Mouse (Mus musculus): Measurements from ENCODE around the gene Kremen2.

Gene Kremen2

DNA sequence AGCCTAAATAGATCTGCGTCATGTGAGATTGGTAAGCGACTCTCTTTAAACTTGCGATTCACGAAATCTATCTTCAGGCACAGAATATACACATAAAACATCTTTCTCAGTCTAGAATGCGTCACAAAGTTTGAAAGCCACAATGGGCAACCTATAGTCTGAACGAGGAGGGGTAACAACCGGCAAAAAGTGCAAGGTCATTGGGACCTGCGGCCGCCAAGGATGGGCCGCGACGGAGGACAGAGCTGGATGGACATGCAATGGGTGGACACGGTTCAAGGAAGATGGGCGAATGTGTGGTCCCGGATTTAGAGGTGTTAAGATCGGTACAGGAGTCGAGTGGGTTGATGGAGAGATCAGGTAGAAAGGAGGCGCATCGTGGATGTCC, 25.3 kb upstream of the Kremen2 start:
- in situ Hi-C loops (cut with MboI; ENCODE audit: low pct_unique_long_range_greater_than_20kb in 1 of 2, low sequenced_read_pairs in 2 of 2, unreplicated experiment in 1 of 2) = loop anchor here (10.0 to 25.0 kb wide), 2 partner anchors 191 to 194 kb away; partner anchors contain the start of gene Sbpl (in 1 of the 2)

DNA sequence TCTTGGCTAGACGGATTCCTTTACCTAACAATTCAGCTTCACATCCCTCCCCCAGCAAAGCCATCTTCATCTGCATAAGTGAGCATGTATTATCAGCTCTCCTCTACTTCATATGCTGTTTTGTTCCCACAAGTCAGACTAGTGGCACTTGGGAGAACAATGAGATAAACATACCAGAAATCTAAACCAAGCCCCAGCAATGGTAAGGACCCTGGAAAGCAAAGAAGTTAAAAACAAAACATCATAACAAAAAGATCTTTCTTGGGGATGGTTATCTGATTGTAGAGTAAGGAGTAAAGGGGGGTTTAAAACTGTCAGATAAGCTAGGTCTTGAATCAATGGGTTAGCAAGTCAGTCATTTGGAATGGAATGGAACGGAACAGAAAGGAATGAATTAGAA, 24.9 kb upstream of the Kremen2 start:
- in situ Hi-C loops (cut with MboI; ENCODE audit: low pct_unique_long_range_greater_than_20kb in 1 of 2, low sequenced_read_pairs in 2 of 2, unreplicated experiment in 1 of 2) = loop anchor here (10.0 to 25.0 kb wide), 2 partner anchors 192 to 194 kb away; partner anchors contain the start of gene Sbpl (in 1 of the 2)

DNA sequence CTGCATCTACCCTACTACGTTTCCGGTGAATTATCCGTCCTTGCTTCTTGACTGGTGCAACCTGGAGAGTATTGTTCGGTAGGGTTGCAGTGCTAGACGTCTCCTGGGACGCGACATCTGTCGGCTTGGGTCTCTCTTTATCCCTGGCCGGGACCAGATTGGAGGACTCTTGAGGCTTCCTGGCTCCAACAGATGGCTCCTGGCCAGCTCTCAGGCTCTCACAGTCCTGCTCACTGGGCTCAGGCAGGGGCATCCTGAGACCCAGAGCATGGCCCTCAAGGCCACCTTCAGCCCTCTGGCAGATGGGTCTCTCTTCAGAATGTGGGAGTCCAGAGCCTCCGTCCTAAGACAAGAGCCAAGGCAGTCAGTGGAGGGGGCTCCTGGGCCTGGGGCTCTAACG, 17.3 kb upstream of the Kremen2 start:
- in situ Hi-C loops (cut with MboI; ENCODE audit: low pct_unique_long_range_greater_than_20kb in 1 of 2, low sequenced_read_pairs in 2 of 2, unreplicated experiment in 1 of 2) = loop anchor here in 1 of 2 experiments (25.0 kb wide), 1 partner anchor 199 kb away; the partner anchor contains the start of gene Sbpl

DNA sequence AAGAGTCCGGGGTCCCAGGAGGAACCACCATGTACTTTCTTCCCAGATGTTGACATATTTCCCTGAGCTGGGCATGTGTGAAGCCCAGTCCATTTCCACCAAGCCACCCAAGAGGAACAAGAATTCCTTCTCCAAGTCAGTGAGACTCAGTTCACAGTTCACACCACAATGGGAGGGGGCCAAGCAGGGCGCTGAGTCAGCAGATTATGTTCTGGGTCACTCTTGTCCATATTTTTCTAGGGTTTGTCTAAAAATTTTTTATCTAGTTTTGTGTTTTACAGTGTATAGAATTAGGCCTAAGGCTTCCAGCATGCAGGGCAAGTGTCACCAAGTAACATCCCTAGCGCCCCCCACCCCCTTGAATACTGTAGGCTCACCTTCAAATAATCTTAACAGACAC, 15.5 kb upstream of the Kremen2 start:
- in situ Hi-C loops (cut with MboI; ENCODE audit: low pct_unique_long_range_greater_than_20kb in 1 of 2, low sequenced_read_pairs in 2 of 2, unreplicated experiment in 1 of 2) = loop anchor here in 1 of 2 experiments (25.0 kb wide), 1 partner anchor 201 kb away; the partner anchor contains the start of gene Sbpl

DNA sequence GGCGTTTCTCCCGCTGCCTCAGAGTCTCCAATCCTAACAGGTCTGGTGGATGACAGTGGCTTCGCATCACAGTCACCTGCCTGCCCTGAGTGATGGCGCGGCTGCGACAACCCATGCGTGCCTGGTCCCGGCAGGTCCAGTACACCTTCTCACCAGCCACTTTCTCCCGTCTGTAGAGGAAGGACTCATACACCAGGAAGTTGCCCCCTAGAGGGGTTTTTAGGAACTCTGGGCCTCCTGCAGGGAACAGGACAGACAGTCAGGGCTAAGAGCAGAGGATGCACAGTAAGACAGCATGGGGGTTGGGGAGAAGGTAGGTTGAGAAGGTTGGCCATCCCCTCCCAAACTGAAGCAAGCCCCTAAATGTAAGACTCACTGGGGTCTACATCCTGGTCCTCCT, 14.6 kb upstream of the Kremen2 start:
- in situ Hi-C loops (cut with MboI; ENCODE audit: low pct_unique_long_range_greater_than_20kb in 1 of 2, low sequenced_read_pairs in 2 of 2, unreplicated experiment in 1 of 2) = loop anchor here in 1 of 2 experiments (25.0 kb wide), 1 partner anchor 202 kb away; the partner anchor contains the start of gene Sbpl

DNA sequence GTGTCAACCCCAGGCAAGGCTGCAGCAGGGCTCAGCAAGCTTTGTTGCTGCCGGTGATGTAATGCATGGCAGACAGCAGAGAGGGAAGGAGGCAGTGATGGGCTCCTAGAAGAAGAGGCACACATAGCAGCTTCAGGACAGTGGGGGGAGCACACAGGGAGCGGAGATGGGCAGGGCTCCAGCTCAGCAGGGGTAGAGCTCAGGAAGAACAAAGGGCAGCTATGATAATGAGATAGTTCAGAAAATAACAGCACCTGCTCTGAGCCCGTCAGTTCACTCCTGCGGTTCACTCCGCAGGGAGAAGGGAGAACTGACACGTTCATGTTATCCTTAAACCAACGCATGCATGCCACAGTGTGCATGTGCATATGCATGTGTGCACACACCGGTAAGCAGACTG, 13.2 kb upstream of the Kremen2 start:
- in situ Hi-C loops (cut with MboI; ENCODE audit: low pct_unique_long_range_greater_than_20kb in 1 of 2, low sequenced_read_pairs in 2 of 2, unreplicated experiment in 1 of 2) = loop anchor here in 1 of 2 experiments (25.0 kb wide), 1 partner anchor 204 kb away; the partner anchor contains the start of gene Sbpl

DNA sequence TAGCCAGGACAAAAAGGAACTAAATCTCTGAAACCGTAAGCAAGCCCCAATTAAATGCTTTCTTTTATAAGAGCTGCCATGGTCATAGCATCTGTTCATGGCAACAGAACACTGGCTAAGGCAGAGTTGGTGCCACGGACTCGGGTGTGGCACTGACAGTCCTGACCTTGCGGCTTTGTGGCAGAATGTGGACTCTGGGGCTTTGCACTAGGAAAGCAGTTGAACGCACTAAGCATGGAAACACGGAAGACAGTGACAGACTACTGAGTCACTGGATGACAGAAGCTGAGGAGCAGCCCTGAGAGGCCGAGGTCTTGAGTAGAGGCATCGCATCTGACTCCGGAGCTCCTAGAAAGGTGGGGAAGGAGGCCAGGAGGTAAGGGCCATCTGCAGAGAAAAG, 11.9 kb upstream of the Kremen2 start:
- in situ Hi-C loops (cut with MboI; ENCODE audit: low pct_unique_long_range_greater_than_20kb in 1 of 2, low sequenced_read_pairs in 2 of 2, unreplicated experiment in 1 of 2) = loop anchor here in 1 of 2 experiments (25.0 kb wide), 1 partner anchor 205 kb away; the partner anchor contains the start of gene Sbpl

DNA sequence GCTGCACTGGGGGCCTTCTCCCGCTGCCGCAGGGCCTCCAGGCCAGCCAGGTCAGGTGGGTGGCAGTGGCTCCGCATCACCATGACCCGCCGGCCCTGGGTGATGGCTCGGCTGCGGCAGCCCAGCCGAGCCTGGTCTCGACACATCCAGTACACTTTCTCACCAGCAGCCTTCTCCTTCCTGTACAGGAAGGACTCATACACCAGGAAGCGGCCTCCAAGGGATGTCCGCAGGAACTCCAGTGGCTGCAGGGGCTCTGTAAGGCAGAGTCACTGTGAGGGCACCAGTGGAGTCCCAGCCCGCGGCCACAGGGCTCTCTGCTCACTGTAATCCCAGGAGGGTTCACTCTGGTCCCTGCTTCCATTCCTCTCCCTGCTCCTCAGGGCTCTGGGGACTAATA, 10.1 kb upstream of the Kremen2 start:
- in situ Hi-C loops (cut with MboI; ENCODE audit: low pct_unique_long_range_greater_than_20kb in 1 of 2, low sequenced_read_pairs in 2 of 2, unreplicated experiment in 1 of 2) = loop anchor here in 1 of 2 experiments (25.0 kb wide), 1 partner anchor 207 kb away; the partner anchor contains the start of gene Sbpl

DNA sequence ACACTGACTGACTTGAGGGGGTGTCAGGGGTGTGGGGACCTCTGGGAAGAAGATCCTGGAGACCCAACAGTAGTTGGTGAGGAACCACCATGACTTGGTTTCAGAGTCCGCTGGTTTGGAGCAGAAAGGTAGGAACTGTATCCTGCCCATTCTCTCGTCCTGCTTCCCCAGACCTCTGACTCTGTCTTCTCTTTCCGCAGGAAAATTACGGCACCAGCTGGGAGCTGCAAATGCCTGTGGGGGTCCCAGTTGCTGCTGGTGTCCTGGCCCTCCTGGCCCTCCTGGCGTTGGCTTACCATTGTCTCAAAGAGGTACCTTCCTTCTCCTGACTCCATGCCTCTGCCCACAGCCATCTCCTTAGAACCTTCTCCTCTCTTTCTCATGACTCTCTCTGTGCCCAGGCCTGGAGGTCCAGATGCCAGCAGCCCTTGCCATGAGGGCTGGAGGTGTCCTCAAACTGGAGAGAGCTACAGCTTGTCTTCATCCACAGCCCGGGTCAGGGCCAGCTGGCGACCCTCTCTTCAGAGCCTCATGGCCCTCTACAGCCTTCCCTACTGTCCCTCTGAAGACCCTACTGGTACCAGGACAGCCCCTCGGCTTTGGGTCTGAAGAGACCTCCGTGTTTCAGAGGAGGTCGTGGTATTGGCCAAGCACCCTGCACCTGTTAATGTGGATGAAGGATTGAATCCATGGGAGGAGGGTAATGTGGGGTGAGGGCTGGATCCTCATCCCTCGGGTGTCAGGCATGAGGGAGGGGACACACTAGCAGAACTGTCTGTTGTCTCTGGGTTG, 4.0 kb upstream of the Kremen2 start:
- in situ Hi-C loops (cut with MboI; ENCODE audit: low pct_unique_long_range_greater_than_20kb in 1 of 2, low sequenced_read_pairs in 2 of 2, unreplicated experiment in 1 of 2) = loop anchor here in 1 of 2 experiments (25.0 kb wide), 1 partner anchor 213 kb away; the partner anchor contains the start of gene Sbpl

DNA sequence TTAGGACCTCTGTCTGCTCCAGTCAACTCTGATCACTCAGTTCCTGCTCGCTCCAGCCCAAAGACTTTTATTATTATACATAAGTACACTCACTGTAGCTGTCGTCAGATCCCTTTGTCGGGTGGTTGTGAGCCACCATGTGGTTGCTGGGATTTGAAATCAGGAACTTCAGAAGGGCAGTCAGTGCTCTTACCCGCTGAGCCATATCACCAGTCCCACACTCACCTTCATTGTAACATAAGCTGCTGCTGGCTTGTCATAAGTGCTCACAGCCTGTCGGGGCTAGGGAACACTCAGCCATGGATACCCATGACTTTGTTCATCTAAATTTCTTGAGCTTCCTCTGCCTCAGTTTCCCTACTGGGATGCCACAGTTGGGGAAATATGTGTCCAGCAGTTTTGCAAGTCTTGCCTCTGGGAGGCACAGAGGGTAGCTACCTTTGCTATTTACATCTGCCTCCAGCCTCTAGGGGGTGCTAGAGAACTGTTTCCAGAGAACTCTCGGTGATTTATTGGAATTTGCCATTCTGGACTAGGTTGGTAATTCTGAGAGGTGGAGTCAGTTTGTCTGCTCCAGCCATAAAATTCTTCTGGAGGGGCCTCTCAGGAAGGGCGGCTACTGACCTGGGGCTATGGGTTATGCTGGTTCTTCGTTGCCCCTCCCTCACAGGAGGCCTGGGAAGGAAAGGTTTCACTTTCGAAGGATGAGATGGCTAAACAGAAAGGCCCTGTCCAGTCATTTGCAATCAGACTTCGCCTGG, 3.2 kb upstream of the Kremen2 start:
- in situ Hi-C loops (cut with MboI; ENCODE audit: low pct_unique_long_range_greater_than_20kb in 1 of 2, low sequenced_read_pairs in 2 of 2, unreplicated experiment in 1 of 2) = no loop called here

DNA sequence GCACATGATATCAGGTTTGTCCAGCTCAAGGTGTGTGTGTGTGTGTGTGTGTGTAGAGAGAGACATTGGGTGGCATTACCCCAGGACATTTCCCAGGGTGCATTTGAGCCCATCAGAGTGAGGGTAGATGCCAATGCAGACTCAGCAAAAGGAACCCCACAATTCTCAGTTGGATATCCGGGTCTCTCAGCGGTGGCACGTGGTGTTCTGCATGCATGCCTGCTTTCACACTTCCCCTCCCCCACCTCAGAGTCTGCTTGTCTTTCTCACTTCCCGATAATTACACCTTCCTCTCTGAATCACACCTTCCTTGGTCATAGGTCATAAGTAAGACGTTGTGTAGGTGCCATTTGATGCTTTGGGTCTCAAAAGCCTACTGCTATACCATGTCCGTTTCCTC, 2.4 kb upstream of the Kremen2 start:
- in situ Hi-C loops (cut with MboI; ENCODE audit: low pct_unique_long_range_greater_than_20kb in 1 of 2, low sequenced_read_pairs in 2 of 2, unreplicated experiment in 1 of 2) = no loop called here

DNA sequence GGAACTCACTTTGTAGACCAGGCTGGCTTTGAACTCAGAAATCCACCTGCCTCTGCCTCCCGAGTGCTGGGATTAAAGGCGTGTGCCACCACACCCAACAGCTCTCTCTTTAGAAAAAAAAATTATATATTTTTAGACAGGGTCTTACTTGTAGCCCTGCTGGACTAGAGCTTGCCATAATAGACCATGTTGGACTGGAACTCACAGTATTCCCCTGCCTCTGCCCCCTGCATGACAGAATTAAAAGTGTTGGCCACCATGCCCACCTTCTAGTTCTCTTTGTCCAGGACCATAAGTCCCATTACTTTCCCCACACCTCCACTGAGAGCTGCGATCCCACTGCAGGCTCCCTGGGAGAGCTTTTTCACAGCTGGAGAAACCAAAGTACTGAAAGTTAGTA, 1.8 kb upstream of the Kremen2 start:
- in situ Hi-C loops (cut with MboI; ENCODE audit: low pct_unique_long_range_greater_than_20kb in 1 of 2, low sequenced_read_pairs in 2 of 2, unreplicated experiment in 1 of 2) = no loop called here

DNA sequence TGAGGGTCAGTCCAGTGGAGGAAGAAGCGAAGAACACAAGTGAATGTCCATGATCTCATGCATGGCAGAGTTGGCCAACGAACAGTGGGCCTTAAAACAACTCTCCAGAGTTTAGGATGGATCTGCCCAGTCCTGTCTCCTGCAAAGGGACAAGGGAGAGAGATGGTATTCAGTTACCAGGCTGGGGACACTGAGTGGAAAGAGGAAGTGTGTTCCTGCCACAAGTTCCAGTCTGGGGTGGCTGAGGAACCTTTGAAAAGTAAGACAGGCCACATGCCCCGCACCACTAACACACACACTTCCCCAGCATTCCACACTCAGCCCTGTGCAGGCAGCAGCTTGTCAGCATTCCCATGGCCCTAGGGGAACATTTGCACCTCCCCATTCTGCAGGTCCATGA, 1.1 kb upstream of the Kremen2 start:
- in situ Hi-C loops (cut with MboI; ENCODE audit: low pct_unique_long_range_greater_than_20kb in 1 of 2, low sequenced_read_pairs in 2 of 2, unreplicated experiment in 1 of 2) = no loop called here

DNA sequence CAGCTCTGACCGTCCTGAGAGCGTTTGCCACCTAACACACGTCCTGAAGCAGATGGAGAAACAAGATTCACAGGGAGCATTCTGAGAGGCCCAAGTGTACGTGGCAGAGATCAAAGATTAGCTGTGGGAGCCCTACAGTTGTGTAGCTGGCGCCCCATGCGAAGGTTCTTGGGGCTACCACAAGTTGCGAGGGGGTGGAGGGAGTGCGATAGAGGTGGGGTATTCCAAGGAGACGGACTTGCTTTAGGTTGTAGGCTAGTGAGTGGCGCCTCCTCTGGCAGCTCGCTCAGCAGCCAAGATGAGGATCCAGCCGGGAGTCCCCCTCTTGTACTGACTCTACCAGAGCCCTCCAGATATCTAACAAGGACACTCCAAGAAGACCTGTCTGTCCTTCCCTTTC, 678 bp upstream of the Kremen2 start:
- in situ Hi-C loops (cut with MboI; ENCODE audit: low pct_unique_long_range_greater_than_20kb in 1 of 2, low sequenced_read_pairs in 2 of 2, unreplicated experiment in 1 of 2) = no loop called here

DNA sequence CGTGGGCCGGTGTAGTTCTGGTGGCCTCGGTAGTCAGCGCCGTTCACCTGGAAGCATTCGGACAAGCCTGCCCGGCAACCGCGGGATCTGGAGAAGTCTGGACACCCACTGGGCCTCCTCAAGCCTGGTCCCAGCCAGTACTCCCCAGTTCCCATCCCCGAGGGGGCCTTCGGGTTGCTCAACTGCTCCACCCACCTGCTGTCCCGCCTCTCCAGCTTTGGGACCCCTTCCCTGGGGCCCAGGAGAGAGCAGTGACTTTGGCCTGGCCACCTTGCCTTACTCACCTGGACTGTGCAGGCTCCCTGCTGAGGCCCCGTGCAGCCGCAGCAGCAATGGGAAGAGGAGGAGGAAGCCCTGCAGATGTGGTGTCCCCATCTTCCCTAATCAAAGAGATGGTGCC, 982 bp downstream of the Kremen2 start:
- in situ Hi-C loops (cut with MboI; ENCODE audit: low pct_unique_long_range_greater_than_20kb in 1 of 2, low sequenced_read_pairs in 2 of 2, unreplicated experiment in 1 of 2) = no loop called here

DNA sequence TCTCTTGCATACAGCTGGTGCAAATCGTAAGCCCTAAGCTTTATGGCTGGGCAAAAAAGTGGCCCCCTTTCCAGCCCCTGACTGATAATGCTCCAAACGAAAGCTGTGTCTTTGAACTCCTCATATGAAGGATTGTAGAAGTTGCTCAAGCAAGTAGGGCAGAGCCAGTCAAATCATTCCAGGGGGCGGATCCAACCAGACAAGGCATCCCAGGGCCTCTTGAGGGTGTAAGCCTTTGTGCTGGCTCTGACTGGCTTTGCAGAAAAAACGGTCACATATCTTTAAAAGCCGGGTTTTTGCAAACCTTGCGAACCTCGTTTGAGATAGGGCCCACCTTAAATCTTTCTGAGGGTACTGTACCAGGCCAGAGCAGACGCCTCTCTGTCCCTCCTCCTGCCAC, 1.6 kb downstream of the Kremen2 start:
- in situ Hi-C loops (cut with MboI; ENCODE audit: low pct_unique_long_range_greater_than_20kb in 1 of 2, low sequenced_read_pairs in 2 of 2, unreplicated experiment in 1 of 2) = no loop called here

DNA sequence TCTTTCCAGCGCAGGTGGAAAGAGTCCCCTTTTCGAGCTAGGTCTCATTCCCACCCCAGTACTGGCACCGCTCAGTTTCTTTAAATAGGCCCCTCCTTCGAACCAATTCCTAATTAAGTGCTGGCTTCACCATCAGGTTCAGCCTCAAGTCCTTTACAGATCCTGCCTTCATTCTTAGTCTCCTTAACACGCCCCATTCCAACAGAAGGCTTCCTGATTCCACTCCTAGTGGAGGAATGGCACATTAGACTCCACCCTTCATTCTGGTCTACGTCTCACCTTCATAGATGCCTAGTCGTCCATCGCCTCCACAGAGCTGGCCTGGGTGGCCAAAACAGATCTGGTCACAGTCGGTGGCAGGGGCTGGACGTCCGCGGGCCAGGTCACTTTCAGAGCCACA, 2.7 kb downstream of the Kremen2 start:
- in situ Hi-C loops (cut with MboI; ENCODE audit: low pct_unique_long_range_greater_than_20kb in 1 of 2, low sequenced_read_pairs in 2 of 2, unreplicated experiment in 1 of 2) = no loop called here

DNA sequence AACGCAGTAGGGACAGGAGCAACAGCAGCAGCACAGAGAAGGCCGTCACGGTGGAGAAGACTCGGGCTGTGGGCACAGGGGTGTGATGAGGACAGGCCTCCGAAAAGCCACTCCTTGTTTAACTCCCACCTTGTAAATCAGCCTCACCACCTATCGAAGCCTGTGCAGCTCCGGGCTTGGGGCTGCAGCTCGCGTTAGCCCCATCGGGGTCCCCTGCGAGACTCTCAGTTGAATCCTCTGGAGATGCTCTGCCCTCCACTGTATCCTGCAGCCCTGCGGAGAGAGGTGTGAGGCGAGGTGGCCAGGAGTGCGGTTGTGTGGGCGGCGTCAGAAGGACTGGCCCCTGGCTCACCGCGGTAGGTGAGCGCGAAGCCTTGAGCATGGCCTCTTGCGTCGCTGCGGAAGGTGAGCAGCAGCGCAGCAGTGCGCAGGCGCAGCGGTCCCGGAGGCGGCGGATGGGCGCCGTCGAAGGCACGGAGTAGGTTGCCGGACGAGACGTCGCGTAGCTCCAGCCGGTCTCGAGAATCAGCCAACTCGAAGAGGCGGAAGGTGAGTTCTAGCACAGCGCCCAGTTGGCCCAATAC, 3.3 kb downstream of the Kremen2 start:
- in situ Hi-C loops (cut with MboI; ENCODE audit: low pct_unique_long_range_greater_than_20kb in 1 of 2, low sequenced_read_pairs in 2 of 2, unreplicated experiment in 1 of 2) = no loop called here

Data from mouse embryonic stem cell (cell line).